Mouse (Mus musculus) adrenal gland, postnatal 4 days (tissue): ENCODE results near the gene Olfr577. TPM values are rescaled to one million over a fixed set of nuclear protein-coding genes. Genes with fewer than 3 reads are reported as not detected.

Source experiments
- DNase-seq, 2 experiments: peaks; one replicate each; pipeline ENCODE4 v3.0.0; 2021 to 2022; ENCODE audit warnings: low spot score in 2 of 2, mixed read lengths in 2 of 2
- long read RNA-seq, 2 experiments: library from polyadenylated mRNA; stranded (forward); transcript quantifications; one replicate each; pipeline ENCODE4 v2.0.0; 2021
- total RNA-seq, 2 experiments: library from RNA; stranded (reverse); gene quantifications; 2 replicates each; pipeline ENCODE4 v1.2.3; 2021

Gene Olfr577
- not detected for total RNA-seq
- long read RNA-seq, experiment 1, result 0 reads
- long read RNA-seq, experiment 2, result 0 reads

DNA sequence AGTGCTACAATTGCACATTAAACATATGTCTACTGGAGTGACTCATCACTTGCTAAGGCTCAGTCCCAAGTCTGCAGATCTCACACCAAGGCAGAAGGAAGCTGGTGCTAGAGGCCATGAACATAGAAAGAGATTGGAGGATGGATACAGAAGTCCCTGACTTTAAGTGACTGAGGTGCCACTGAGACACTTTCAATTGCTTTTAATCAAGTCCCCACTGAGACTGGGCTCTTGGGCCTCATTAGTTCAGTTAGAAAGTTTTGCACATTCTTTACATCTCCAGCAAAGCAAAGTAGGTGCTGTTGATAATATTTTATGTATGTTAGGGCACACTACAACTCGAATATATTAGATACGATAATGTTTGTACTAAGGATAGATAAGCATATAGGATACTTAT, at the start of gene Olfr577:
Olfr577 (minus strand) TSS at position 101 of the 400 bp plus-strand sequence.
- DNase-seq, result no peak

DNA sequence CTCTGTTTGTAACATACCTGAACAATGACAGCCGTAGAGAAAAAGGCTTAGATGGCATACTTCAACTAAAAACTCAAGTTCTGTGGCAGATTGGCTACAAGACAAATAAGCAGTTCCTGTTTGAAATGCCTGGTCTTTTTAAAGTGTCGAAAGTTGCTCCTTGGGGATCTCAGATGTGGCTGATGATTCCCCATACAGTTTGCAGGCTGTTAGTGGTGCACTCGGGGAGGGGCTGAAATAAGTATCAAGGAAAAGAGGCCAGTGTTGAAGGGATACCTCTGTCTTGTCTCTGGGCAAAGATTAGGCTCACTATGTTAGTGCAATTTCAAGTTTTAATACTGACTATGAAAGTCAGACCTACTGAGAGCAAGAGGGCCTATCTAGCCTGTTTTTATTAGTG, 13.5 kb upstream of the Olfr577 start, which contains the start of gene Olfr578:
Olfr578 (minus strand) TSS at position 101 of the 400 bp plus-strand sequence.
- DNase-seq, result no peak

DNA sequence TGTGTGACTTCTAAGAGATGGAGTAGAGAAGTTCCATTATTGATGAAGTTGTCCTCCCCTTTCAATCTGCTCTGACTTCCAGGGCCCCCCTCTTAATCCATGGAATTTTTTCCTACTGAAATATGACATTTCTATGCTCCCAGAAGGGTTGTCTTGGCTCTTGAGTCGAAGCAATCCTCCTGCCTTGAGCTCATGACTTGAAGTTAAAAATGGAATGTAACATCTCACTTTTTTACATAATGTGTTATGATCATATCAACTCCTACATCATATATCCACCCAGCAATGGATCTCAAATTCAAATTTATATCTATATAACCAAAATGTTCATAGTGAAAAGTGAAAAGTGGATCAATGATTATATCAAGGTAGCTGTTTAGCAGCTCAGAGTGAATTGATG, 1.3 kb downstream of the Olfr577 start:
- DNase-seq, result no peak

DNA sequence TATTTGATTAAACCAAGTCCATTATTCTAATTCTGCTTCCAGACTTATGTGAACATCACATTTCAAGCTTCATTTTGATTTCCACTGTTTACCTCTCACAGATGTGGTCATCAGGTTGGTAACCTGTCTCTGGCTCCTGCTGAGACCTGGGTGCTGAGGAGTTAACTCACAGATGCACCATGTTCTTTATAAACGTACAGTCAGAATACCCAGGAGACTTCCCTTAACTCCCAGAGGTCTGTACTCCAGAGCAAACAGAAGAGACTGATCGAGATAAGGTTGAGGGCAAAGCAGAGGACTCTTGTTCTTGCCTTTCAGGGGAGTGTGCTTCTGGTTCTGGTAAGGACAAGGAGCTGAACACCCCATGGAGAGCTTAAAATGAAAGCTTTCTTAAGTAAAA, 13.4 kb downstream of the Olfr577 start, which contains the start of gene Olfr576:
Olfr576 (plus strand) TSS at position 301 of the 400 bp plus-strand sequence.
- no peak for DNase-seq

DNA sequence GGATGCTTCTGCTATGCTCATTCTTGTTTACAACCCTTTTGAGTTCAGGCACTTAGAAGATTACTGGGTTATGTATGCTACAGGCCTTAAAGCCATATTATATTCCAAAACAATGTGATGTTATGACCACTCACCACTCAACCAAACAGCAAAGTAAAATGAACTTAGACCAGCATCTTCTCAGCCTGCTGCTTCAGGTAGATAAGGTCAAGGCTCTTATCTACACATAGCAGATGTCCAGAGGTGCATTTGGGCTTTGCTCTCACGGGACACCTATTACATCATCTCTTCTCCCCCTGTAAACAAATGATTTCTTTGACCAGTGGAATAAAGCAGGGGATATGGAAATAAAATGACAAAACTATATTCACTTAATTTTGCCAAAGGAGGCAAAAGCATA, 17.1 kb downstream of the Olfr577 start, which contains the start of gene Olfr575:
Olfr575 (minus strand) TSS at position 183 of the 400 bp plus-strand sequence.
- no peak for DNase-seq

DNA sequence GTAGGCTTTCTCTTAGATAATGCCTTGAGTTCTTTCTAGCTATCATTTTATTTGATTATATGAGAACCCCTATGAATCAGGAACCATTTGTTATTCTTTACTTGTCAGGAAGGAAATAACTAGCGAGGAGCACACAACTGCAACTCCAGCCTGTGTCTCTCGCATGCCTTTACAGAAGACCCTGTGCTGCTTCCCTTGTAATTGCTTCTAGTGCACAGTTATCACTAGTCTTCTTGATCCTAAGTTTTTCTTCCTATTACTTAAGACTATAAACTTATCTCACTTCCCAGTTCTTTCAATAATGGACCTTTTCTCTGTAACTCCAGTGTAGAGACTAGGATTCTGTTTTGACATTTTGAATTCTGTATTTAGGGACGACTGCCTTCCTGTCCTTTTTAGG, 17.6 kb downstream of the Olfr577 start:
- DNase-seq, result no peak

DNA sequence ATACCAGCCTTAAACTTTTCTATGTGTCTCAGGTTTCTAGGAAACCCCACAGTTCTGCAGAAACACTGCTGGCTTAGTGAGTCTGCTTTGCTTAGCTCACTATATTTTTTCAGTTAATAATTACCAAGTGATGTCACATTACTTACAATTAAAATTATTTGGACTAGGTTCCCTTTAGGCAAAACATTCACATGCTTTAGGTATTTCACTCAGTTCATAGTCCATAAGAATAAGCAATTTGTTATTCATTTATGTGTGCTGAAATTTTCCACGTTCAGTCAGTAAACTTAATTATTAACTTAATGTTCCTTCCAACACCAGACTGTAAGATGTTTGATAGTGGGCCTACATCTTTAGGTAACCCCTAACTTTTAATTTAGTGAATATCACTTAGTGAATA, 25.0 kb downstream of the Olfr577 start:
- no peak for DNase-seq

DNA sequence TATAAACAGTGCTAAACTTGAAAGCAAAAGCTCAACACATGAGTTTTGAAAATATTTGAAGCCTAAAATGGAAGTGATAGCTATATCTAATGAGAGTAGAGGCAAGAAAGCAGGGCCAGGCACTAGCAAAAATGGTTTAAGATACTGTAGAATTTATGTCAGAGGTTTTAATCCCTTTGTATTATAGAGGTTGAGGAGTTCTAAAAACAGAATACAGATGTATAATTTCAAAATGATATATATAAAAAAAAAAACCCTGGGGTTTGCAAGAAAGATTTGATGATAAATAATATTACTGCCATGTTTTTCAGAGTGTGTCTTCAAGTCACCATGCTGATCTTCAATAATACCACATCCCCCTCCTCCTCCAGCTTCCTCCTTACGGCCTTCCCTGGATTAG, 27.6 kb downstream of the Olfr577 start, which contains the start of gene Olfr574:
Olfr574 (plus strand) TSS at position 301 of the 400 bp plus-strand sequence.
- DNase-seq, result no peak

DNA sequence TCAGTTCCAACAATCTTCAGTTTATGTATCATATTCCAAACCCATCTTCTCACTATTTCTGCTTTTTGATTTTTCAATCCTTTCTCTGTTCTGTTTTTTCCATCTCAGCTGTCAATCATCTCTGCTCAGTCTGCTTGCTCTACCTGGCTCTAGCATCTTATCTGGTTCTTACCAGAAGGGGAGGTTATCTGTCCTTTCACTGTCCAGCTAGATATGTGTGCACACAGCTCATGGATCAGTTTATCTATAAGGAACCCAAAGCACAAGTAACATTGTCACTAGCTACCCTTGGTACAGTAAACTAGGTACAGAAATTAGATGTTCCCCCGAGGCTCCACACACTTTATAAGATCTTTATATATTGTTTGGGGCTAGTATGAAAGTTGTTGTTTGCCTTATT, 32.3 kb downstream of the Olfr577 start:
- no peak for DNase-seq

DNA sequence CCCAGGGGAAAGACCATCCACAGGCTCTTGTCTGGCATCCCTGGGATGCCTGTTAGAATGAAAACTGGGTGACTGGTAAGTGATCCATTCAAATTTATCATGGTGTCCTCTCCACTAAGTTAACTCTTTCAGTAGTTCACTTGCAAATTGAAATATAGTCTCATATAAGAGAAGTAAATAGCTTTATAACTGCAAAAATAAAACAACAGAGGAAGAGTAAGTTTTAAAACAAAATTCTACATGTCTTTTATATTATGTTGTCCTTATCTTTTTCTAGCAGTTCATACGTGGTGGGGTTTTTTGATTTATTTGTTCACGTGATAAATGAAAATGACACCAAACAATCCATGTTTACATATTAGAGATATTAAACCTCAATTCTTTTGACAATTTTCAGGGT, 33.3 kb downstream of the Olfr577 start, which contains the start of gene Olfr573-ps1:
Olfr573-ps1 (minus strand) TSS at position 101 of the 400 bp plus-strand sequence.
- no peak for DNase-seq

DNA sequence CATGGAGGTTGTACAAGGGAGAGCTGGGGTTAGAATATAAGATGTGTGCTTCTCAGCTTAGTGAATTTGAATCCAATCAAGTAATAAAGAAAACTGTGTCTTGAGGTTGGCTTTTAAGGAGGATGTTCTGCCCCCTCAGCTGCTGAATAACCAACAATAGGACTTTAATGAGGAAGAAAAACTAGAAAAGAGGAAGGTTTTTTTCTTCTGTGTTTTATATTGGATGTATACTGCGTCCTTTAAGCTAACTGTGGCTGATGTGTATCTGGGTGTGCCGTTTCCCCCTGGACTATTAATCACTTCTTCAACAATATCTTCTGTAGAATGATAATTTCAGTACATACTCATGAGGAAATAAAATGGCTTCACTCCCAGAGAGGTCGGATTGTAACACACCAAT, 48.6 kb downstream of the Olfr577 start:
- DNase-seq, result no peak

DNA sequence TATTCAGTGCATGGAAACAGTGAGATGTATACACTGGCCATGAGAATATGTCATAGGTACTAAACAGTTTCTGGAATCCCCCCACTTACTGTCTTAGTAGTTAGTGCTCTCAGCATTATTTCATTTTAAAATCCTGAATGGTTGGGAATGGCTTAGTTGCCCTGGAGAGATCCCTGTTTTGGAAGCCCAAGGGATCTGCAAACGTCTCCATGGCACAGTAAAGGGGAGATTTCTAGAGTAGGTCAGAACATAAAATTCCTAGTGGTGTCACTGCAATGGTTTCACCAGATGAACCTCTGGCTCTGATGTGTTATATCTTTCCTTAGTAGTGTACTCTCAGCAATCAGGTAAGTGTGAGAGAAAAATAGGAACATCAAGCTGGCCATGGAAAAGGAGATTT, 51.6 kb downstream of the Olfr577 start, which contains the start of gene Olfr572:
Olfr572 (plus strand) TSS at position 301 of the 400 bp plus-strand sequence.
- DNase-seq, result no peak

Other genes with a start within 250 kb of the Olfr577 start
- not detected for gene Olfr559, start 248.5 kb downstream of the Olfr577 start, total RNA-seq
- gene Olfr560, start 216.6 kb downstream of the Olfr577 start, total RNA-seq, result not detected
- gene Olfr78, start 216.5 kb downstream of the Olfr577 start, total RNA-seq, result 1 to 10 TPM; 1.1 to 1.9 TPM
- not detected for gene Olfr561, start 204.7 kb downstream of the Olfr577 start, total RNA-seq
- not detected for gene Olfr564, start 172.5 kb downstream of the Olfr577 start, total RNA-seq
- gene Olfr566, start 117.2 kb downstream of the Olfr577 start, total RNA-seq, result not detected
- gene Olfr568, start 98.8 kb downstream of the Olfr577 start, total RNA-seq, result not detected
- not detected for gene Olfr569, start 85.1 kb downstream of the Olfr577 start, total RNA-seq
- gene Olfr570, start 81.4 kb downstream of the Olfr577 start, total RNA-seq, result not detected
- not detected for gene Olfr571, start 58.4 kb downstream of the Olfr577 start, total RNA-seq
- not detected for gene Olfr572, start 51.5 kb downstream of the Olfr577 start, total RNA-seq
- gene Olfr573-ps1, start 33.4 kb downstream of the Olfr577 start, total RNA-seq, result not detected
- gene Olfr574, start 27.5 kb downstream of the Olfr577 start, total RNA-seq, result not detected
- not detected for gene Olfr575, start 17.2 kb downstream of the Olfr577 start, total RNA-seq
- gene Olfr576, start 13.3 kb downstream of the Olfr577 start, total RNA-seq, result not detected
- not detected for gene Olfr578, start 13.4 kb upstream of the Olfr577 start, total RNA-seq
- gene Olfr582, start 62.1 kb upstream of the Olfr577 start, total RNA-seq, result not detected
- gene Olfr583, start 75.4 kb upstream of the Olfr577 start, total RNA-seq, result not detected
- not detected for gene Olfr584, start 105.9 kb upstream of the Olfr577 start, total RNA-seq
- not detected for gene Olfr585, start 121.8 kb upstream of the Olfr577 start, total RNA-seq
- gene Olfr586, start 149.7 kb upstream of the Olfr577 start, total RNA-seq, result not detected
- gene Olfr588-ps1, start 164.9 kb upstream of the Olfr577 start, total RNA-seq, result not detected
- not detected for gene Olfr589, start 180.4 kb upstream of the Olfr577 start, total RNA-seq
- gene Olfr591, start 202.4 kb upstream of the Olfr577 start, total RNA-seq, result not detected
- gene Olfr592, start 208.9 kb upstream of the Olfr577 start, total RNA-seq, result not detected
- gene Olfr593, start 235.9 kb upstream of the Olfr577 start, total RNA-seq, result not detected
- not detected for gene Olfr594, start 241.1 kb upstream of the Olfr577 start, total RNA-seq